Mouse (Mus musculus): ENCODE measurements around the gene Cog4.
"Not testable (repeated sequence)": the region's sequence is repeated elsewhere in the genome, so short reads cannot be mapped to it uniquely, and the experiment has no call there.

Gene Cog4

GRCm38 (mm10) chr8:110929066-110929465 is 82.7 kb downstream of the Cog4 start:
- DNase-seq = no peak

- not testable (repeated sequence) for DNase-seq
Measured at GRCm38 (mm10) chr8:110929672-110930071, 83.3 kb downstream of the Cog4 start.

DNA sequence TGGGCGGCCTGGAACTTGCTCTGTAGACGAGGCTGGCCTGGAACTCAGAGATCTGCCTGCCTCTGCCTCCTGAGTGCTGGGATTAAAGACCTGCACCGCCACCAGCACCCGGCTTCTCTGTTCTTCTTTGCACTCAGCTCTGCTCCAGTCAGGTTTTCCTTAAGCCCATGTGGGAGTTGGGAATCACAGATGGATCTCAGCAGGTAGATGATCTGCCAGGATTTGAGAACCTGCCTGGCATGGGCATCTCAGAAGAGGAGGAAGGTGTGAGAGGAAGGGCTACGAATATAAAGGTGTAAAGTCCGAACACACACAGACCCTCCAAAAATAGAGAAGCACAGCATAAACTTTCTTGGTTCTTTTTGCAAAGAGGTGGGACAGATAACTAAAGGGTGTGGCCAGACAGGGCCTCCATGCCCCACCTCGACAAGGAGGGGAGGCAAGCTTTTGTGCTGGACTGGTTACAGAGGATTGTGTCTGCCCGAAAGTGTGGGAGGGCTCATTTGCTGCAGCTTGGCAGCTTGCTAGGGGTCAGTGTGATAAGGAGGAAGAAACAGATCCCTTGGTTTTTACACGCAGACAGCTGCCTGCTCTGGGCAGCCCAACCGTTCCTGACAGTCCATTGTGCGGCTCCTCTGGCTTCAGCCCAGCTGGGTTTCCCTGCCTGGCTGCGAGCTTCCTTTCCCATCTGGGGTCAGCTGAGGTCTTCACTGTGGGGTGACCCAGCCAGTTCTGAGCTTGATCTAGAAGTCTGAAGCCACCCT is 85.0 kb downstream of the Cog4 start:
- DNase-seq = no peak

Data from right cerebral cortex, postnatal 4 days (tissue).